Mouse (Mus musculus) frontal cortex, adult 2 months (tissue): Measurements from ENCODE around the gene Ep400. TPM values are rescaled to one million over a fixed set of nuclear protein-coding genes. Genes with fewer than 3 reads are reported as not detected.

Source experiments
- DNase-seq, 2 experiments: peaks; one replicate each; pipeline ENCODE4 v3.0.0; 2022; ENCODE audit warnings: low spot score in 1 of 2; ENCODE audit errors: extremely low spot score in 1 of 2
- polyA plus RNA-seq: library from polyadenylated mRNA; depleted of rRNA; stranded (reverse); fragments of >200 nt; gene quantifications from 2 replicates; pipeline ENCODE4 v1.2.3, GENCODE M21; 2012; rRNA removed

Gene Ep400
- polyA plus RNA-seq: 31.8 and 37.4 TPM in 2 replicates

GRCm38 (mm10) chr5:110770448-110771158, at the start of gene Ep400:
Gene Ep400, minus strand, starts transcription at chr5:110770717.
- peak; percentile 99 to 100 for DNase-seq

DNA sequence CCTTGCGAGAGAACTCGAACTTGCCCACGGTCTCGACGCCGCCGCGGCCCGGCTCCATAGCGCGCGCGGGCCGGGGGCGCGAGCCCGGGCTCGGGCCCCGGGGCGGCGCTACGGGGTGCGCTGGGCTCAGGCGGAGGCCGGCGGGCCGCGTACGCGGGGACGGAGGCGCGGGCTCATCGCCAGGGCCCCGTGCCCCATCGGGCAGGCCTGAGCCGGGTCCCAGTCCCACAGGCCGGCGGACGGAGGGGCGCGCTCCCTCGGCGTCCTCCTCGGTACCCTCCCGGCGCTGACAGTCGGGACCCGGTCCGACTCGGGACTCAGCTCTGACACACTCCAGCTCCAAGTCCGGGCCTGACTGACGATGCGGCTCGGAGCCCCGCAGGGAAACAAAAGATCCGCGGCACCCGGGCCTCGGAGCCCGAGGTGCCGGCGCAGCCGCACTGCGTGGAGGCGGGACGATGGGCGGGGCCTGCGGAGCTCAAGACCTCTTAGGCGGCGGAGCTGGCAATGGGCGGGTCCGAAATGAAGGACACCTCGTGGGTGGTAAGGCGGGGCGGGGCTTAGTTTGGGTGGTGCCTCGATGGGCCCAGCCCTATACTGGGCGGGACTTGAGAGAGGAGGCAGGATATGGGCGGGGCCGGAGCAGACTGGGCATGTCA, 39.3 kb upstream of the Ep400 start, which contains the start of gene Ulk1:
Gene Ulk1 (minus strand): TSS at position 431 of the 659 bp plus-strand sequence.
- DNase-seq: peak; percentile 99

DNA sequence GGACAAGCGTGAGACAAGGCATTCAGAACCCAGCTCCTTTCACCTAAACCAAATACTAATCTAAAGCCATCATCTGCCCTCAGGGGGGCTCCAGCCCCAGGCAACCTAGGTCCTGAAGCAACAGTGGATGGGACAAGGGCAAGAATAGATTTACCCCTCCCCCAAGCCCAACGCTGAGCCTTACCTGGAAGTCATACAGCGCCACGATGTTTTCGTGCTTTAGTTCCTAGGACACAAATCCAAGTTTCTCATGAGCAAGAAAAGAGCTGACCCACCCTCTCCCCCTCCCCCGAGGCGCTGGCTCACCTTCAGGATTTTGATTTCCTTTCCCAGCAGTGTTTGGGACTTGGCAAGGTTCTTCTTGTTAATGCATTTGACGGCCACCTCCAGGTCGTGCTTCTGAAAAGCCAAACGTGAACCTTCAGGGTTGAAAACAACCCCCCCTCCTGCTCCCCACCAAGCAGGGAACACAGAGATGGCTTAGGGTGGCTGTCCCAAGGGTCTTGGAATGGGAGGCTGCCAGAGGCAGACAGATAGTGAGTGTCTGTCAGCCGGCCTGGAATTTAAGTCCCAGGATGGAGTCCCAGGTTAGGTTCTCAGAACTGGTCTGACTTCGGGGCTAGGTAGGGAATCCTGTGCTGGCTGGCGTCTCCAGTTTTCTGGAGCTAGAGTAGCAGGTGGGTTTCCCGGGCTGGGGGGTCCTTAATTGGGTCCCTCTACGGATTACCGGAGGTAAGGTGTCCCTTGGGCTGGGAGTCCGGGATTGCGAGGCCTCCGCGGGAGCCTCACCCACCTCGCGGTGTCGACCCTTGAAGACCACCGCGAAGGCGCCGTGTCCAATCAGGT, 38.5 kb upstream of the Ep400 start:
- peak in 1 of 2 experiments; percentile 15 for DNase-seq

DNA sequence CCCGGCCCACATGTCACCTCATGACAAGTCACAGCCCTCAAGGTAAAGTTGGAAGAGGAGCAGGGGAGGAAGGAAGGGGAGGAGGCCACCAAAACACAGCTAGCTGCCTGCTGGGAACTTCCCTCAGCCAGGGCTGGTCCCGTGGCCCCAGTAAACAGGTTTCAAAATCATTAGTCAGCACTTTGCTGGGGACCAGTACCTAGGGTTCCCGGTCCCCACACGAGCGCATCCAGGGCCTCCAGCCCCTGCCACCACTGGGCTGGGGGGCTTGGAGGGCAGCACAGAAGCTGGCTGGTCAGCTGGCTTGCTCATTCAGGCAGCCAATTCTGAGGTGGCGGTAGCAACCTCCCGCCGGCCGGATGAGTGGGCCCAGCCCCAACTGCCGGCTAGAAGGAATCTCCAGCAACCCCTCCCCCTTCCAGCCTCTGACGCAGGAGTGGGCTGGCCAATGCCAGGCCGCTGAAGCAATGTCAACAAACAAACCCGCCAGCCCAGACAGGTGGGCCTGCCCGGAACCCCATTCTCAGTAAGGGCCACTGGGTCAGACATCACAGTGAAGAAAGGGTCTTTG, 37.6 kb upstream of the Ep400 start:
- peak; percentile 77 to 87 for DNase-seq

DNA sequence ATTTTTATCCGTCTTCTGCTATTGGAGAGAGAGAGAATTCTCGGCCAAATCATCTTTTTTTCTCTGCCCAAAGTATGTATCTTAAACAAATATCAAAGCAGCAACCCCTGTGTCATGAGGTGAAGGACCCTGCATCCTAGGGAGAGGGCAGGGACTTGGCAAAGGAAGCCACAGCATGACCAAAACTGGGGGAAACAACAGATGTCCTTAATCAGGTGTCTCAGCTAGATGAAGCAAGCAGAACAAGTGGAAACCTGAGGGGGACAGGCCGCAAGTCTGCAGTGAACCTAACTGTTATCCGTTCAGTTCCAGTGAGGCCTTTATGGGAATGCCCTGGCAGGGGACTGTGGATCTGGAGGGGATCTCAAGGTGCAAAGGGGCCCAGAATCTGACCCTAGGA, 36.9 kb upstream of the Ep400 start:
- DNase-seq: no peak

- no peak for DNase-seq
Observed at GRCm38 (mm10) chr5:110806676-110807075, 36.2 kb upstream of the Ep400 start.

- no peak for DNase-seq
Observed at GRCm38 (mm10) chr5:110806154-110806553, 35.6 kb upstream of the Ep400 start.

DNA sequence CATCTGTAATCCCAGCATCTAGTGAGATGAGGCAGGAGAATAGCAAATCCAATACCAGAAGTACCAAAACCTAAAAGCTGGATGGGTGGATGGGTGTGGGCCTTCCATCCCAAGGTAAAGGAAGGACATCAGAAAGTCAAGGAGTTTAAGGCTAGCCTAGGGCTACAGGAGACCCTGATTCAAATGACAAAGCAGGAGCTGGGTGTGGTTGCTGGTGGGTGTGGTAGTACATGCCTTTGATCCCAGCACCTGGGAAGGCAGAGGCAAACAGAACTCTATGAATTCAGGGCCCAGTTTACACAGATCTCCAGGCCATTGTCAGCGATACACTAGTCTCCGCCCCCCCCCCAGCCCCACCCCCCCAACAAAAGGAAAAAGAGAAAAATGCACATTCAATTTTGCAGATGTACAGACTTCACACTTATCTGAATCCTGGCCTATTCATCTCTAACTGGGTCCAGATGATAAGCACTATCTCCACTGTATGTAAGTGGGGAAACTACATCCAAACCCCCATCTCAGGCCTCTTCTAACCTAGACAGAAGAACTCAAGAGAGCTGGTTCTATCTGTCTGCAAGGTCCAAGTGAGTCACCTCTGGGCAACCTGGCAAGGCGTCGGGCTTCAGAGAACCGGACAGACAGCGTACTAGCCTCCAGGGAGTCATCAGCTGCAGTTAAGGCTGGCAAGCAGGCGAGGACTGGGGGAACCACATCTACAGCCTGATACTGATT, 33.7 kb upstream of the Ep400 start:
- no peak for DNase-seq

DNA sequence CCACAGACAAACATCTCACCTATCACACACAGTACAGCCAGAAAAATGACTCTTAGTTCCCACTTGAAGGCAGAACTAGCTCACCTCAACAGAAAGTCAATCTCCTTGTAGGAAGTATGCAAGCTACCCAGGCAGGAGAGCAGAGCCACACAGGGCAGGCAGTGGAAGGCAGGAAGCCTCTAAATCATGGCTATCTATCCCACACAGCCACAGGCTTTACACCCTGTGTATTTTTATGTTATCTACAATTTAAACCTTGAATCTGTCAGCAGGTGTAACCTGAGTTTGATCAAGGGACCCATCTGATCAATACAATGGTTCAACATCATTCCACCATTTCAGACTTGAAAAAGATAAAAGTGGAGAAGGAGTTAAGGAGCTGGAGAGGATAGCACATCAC, 32.3 kb upstream of the Ep400 start:
- DNase-seq: no peak

GRCm38 (mm10) chr5:110802186-110802585, 31.7 kb upstream of the Ep400 start:
- DNase-seq: no peak

DNA sequence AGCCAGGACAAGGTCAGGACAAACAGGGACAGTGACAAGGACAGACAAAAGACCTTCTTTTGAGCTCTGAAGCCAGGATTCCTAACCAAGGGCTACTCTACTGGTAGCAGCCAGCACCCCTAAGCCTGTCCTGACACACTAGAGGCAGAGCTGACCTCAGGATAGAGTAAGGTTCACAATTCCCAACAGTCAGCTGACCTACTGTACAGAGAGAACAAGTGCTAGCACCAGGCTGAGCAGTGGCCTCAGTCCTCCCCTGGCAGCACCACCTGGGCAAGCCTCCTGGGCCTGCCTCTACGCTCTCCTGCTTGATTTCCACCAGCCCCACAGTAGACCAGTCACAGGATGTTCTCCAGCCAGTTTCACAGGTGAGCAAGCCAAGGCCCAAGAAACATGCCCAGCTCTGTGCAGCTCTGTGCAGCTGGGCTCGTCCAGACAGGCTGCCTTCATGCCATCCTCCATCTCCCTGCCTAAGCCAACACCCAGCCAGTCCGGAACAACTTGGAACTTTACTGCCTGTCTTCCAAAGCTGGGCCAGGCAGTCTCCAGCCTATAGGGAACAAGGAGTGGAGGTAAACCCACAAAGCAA, 30.6 kb upstream of the Ep400 start:
- DNase-seq: no peak

DNA sequence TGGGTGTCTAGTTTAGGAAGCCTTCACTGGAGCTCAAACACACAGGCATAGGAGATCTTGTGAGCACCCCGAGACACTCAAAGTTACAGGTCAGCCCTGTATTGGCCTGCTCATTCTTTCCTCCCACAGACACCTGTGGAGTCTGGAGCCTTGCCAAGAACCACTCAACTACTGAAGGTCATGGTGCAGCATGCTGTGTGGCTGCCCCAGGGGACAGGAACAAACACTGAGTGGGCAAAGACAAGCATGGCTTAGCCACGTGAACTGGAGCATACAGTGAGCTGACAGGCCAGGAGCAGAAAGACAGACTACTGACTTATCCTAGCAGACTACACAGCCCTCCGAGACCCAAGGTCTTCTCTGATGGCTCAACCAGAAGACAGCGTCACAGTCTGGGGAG, 27.2 kb upstream of the Ep400 start:
- DNase-seq: no peak

DNA sequence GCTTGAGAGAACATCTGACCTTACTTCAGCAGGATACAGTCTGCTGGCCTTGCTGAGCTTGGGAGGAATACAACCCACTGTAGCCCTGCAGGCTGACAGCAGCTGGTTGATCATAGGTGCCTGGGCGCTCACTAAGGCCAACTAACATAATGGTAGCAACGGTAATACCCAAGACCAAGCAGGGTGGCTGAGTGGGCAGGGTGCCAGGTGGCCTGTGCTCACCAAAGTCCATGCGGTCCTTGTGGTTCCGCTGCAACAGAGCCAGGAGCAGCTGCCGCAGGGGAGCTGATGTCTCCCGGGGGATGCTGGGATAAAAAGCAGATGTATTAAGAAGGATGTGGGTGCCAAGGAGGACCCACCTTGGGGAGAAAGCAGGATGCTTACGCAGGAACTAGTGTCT, 23.8 kb upstream of the Ep400 start:
- DNase-seq: no peak

DNA sequence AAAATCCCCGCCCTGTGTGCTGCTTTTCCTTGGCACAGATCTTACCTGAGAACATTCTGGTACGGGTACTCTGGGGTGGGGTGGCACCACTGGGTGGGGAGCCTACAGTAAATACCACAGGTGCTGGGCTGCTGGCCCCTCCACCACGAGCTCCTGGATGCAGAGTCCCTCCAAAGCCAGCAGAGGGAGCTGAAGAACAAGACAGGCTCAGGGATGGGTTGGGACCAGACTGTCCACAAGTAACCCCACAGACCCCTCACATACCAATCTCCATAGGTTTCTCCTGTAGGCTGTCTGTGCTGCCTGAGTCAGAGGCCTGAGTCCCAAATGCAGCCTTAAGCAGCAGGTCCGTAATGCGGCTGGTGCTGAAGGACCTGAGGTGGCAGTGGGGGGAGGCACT, 18.2 kb upstream of the Ep400 start:
- DNase-seq: no peak

DNA sequence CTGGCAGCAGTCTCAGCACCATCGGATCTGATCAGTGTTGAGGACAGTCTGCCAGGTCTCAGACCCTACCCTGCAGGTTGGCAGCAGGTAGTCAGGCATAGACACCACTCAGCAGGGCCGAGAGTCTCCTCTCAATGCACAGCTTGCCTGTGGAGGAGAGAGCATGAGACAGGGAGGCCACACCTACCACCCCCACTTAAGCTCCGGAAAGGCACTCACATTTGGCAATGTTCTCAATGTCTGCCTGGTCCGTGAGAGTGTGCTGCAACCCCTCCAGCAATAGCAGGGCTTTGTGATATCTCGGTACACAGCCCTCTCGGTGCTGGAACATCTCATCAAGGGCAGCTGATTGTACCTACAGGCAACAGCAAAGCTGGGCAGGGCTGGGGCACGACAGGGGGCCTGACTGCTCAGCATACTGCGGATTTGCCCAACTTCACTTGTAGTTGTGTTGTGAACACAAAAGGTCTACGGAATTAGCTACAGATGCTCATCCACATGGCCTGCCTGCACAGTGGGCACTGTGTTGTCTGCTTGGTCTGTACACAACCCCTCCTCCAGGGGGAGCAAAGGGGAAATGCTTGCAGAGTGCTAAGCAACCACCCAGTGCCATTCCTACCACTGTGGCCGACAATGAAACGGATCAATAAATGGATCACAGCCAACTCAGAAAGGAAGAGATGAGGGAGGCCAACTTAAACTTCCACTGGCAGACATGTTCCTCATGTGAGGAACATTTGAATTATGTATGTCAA, 15.7 kb upstream of the Ep400 start:
- DNase-seq: peak in 1 of 2 experiments; percentile 69

GRCm38 (mm10) chr5:110783150-110783549, 12.6 kb upstream of the Ep400 start:
- DNase-seq: no peak

GRCm38 (mm10) chr5:110781529-110782238, 11.2 kb upstream of the Ep400 start:
- DNase-seq: no peak

DNA sequence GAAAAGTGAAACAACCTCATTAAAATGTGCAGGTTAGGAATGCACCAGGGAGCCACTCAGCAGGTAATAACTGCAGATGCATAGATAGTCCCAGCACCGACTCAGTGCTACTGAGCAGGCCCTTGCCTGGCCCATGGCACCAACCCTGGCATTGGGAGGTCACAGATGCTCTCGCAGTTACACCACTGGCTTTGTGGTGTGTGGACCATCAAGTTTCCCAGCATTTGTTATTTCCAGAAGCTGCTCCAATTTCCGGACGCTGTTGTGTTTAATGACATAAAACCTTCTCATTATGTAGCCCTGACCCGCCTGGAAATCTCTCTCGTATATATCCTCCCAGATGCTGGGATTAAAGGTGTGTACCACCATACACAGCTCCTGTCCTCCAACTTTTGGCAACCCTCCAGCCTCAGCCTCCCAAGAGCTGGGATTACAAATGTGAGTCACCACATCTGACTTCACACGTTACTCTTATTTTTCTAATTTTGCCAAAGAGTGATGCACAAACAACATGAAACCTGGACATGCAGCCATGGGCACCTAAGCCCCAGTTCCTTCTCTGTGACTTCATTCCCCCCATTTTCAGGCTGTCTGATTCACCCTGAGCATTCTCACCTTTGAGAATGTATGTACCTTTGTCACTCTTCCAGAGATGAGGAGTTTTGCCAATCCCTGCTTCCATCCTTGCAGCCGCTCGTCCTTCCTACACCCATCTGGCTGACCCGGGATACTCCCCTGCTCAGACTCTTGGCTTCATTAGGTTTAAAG, 10.4 kb upstream of the Ep400 start:
- DNase-seq: peak in 1 of 2 experiments; percentile 51
